In genomic region chr4:9184451-9185121, GRCm38 (mm10) we compare ENCODE assay signal across 8 mouse cellular contexts.
DNase-seq lines count a peak whose midpoint lies in the region; ATAC-seq and TF ChIP-seq lines count a peak whose summit lies in the region.

No protein-coding gene starts in this region.

- no peak for TF ChIP-seq CTCF in liver, embryonic 14.5 days (IDR thresholded peaks at IDR 0.05; ENCODE audit: low read depth)

- intact Hi-C loops in left cerebral cortex, postnatal 4 days (cut with DNase I) = no loop called here
- intact Hi-C loops in left cerebral cortex, postnatal 14 days (cut with DNase I) = no loop called here
- intact Hi-C loops in heart, postnatal 10 days (cut with DNase I) = no loop called here

- no peak for ATAC-seq in liver, embryonic 14.5 days (ENCODE audit: insufficient read depth)
- peak; percentile 87 for ATAC-seq in neural tube, embryonic 12.5 days (ENCODE audit: low FRiP score, low read depth)

- 1% methylated on average over 12 of the region's 12 CpGs for WGBS in liver, embryonic 14.5 days (ENCODE audit: insufficient replicate concordance)
- WGBS in neural tube, embryonic 12.5 days = 1% methylated on average over 12 of the region's 12 CpGs

- TF ChIP-seq EP300 in liver, embryonic 14.5 days (IDR thresholded peaks at IDR 0.05; ENCODE audit: low read depth) = no peak

- no peak overlapping the region for H3K27ac ChIP-seq in liver, embryonic 14.5 days
- H3K27ac ChIP-seq in neural tube, embryonic 12.5 days = peak overlapping the region; percentile 6; the same call in 1 of the 2 replicates

- no peaks in the 10 kb centered on the region for H3K36me3 ChIP-seq in liver, embryonic 14.5 days (replicated peaks; ENCODE audit: control insufficient read depth, insufficient read depth, low read depth)
- no peaks in the 10 kb centered on the region for H3K36me3 ChIP-seq in neural tube, embryonic 12.5 days

- H3K4me2 ChIP-seq in liver, embryonic 14.5 days (ENCODE audit: low read depth) = peak overlapping the region; percentile 51
- peak overlapping the region; percentile 50 for H3K4me2 ChIP-seq in neural tube, embryonic 12.5 days (replicated peaks)

- H3K4me1 ChIP-seq in liver, embryonic 14.5 days (replicated peaks; ENCODE audit: control insufficient read depth in 2 of 2, insufficient read depth in 2 of 2, low read length in 1 of 2) = peaks cover 0 to 6% of the 10 kb centered on the region in 2 experiments; a peak in 1 of 4 replicates
- 0 out of 2 replicates have a peak, but pooled peaks cover 8% of the 10 kb centered on the region for H3K4me1 ChIP-seq in neural tube, embryonic 12.5 days

- no peaks in the 10 kb centered on the region for H3K9me3 ChIP-seq in liver, embryonic 14.5 days (ENCODE audit: control insufficient read depth, low read length)
- H3K9me3 ChIP-seq in neural tube, embryonic 12.5 days = no peaks in the 10 kb centered on the region

- H3K9ac ChIP-seq in liver, embryonic 14.5 days (replicated peaks) = no peak overlapping the region
- H3K9ac ChIP-seq in neural tube, embryonic 12.5 days = no peak overlapping the region

- H3K27me3 ChIP-seq in liver, embryonic 14.5 days (ENCODE audit: control insufficient read depth, insufficient read depth, low read length) = no peaks in the 10 kb centered on the region
- no peaks in the 10 kb centered on the region for H3K27me3 ChIP-seq in neural tube, embryonic 12.5 days (replicated peaks)

- H3K4me3 ChIP-seq in liver, embryonic 14.5 days (ENCODE audit: insufficient read depth in 1 of 2, low read depth in 2 of 2, low read length in 2 of 2) = no peak overlapping the region
- no peak overlapping the region for H3K4me3 ChIP-seq in neural tube, embryonic 12.5 days

- DNase-seq in left cerebral cortex, postnatal 4 days = peak; percentile 11
- DNase-seq in left cerebral cortex, postnatal 14 days (ENCODE audit: low spot score in 2 of 2) = no peak
- DNase-seq in embryo, embryonic 11 days = peak; percentile 68
- DNase-seq in heart, postnatal 10 days = peak; percentile 63 to 68
- DNase-seq in liver, embryonic 14.5 days (ENCODE audit: low read depth in 3 of 3, low spot score in 3 of 3) = no peak
- DNase-seq in left cerebral cortex, adult 8-10 months (ENCODE audit: low spot score in 2 of 2) = no peak
- no peak for DNase-seq in spleen, postnatal 10 days (ENCODE audit: low spot score in 2 of 2)

Comparison
In these comparisons a context has a peak if more than half of its experiments do, and no peak if none do; other contexts are left out.
1. DNase-seq: peak in left cerebral cortex, postnatal 4 days (single experiment), embryo, embryonic 11 days (single experiment) and heart, postnatal 10 days (2 of 2); none in left cerebral cortex, postnatal 14 days (0 of 2), liver, embryonic 14.5 days (0 of 3), left cerebral cortex, adult 8-10 months (0 of 2) and spleen, postnatal 10 days (0 of 2).